Mouse (Mus musculus) spleen, adult 12 weeks (tissue): ENCODE measurements around the gene Shank2.

Experiments used
- DNase-seq: peaks from one replicate; pipeline ENCODE4 v3.0.0; 2022; ENCODE audit warnings: low spot score

Shank2 gene

GRCm38 (mm10) chr7:144030796-144031195 is 29.1 kb downstream of the Shank2 start:
- DNase-seq, result no peak

- no peak for DNase-seq
These were observed 29.9 kb downstream of the Shank2 start for GRCm38 (mm10) chr7:144031611-144032010.

GRCm38 (mm10) chr7:144037541-144037940 is 35.8 kb downstream of the Shank2 start:
- no peak for DNase-seq

GRCm38 (mm10) chr7:144037966-144038669 is 36.4 kb downstream of the Shank2 start:
- no peak for DNase-seq

GRCm38 (mm10) chr7:144038741-144039140 is 37.0 kb downstream of the Shank2 start:
- no peak for DNase-seq

- no peak for DNase-seq
These were observed 38.6 kb downstream of the Shank2 start for GRCm38 (mm10) chr7:144040328-144040727.

GRCm38 (mm10) chr7:144052076-144052475 is 50.3 kb downstream of the Shank2 start:
- DNase-seq, result no peak

- DNase-seq, result no peak
These were observed 53.5 kb downstream of the Shank2 start for GRCm38 (mm10) chr7:144055188-144055587.

- DNase-seq, result no peak
These were observed 54.2 kb downstream of the Shank2 start for GRCm38 (mm10) chr7:144055702-144056531.

GRCm38 (mm10) chr7:144070162-144070949 is 68.6 kb downstream of the Shank2 start:
- no peak for DNase-seq

- no peak for DNase-seq
These were observed 70.5 kb downstream of the Shank2 start for GRCm38 (mm10) chr7:144072219-144072618.

- no peak for DNase-seq
These were observed 71.1 kb downstream of the Shank2 start for GRCm38 (mm10) chr7:144072856-144073255.

GRCm38 (mm10) chr7:144074718-144075117 is 73.0 kb downstream of the Shank2 start:
- peak; percentile 9 for DNase-seq

GRCm38 (mm10) chr7:144078661-144079060 is 76.9 kb downstream of the Shank2 start:
- no peak for DNase-seq

GRCm38 (mm10) chr7:144079861-144080260 is 78.1 kb downstream of the Shank2 start:
- DNase-seq, result no peak

- no peak for DNase-seq
These were observed 79.7 kb downstream of the Shank2 start for GRCm38 (mm10) chr7:144081448-144081847.

GRCm38 (mm10) chr7:144081963-144082362 is 80.2 kb downstream of the Shank2 start:
- DNase-seq, result no peak

GRCm38 (mm10) chr7:144087277-144087676 is 85.5 kb downstream of the Shank2 start:
- no peak for DNase-seq

GRCm38 (mm10) chr7:144094132-144094531 is 92.4 kb downstream of the Shank2 start:
- DNase-seq, result no peak

GRCm38 (mm10) chr7:144097314-144097713 is 95.6 kb downstream of the Shank2 start:
- no peak for DNase-seq

GRCm38 (mm10) chr7:144102222-144102980 is 100.7 kb downstream of the Shank2 start:
- DNase-seq, result no peak

GRCm38 (mm10) chr7:144105952-144106351 is 104.2 kb downstream of the Shank2 start:
- DNase-seq, result no peak
